Mouse (Mus musculus) limb, embryonic 13.5 days (tissue): ENCODE data around the gene Sptan1. TPM values are rescaled to one million over a fixed set of nuclear protein-coding genes. Genes with fewer than 3 reads are reported as not detected.

ENCODE experiments used
- ATAC-seq: fragments of 200-750 bp; cut with Nextera tagmentation; 2 replicates; pipeline ENCODE4 v1.8.0; 2017; ENCODE audit warnings: low read depth, moderate number of reproducible peaks, moderate TSS enrichment; ENCODE audit not compliant: low FRiP score
- H3K27ac ChIP-seq: fragments of 300-500 bp; sonication (generic); 2 replicates; pipeline ENCODE4 v1.5.1; 2015; ENCODE audit warnings: inconsistent platforms, mild to moderate bottlenecking, moderate library complexity
- H3K27me3 ChIP-seq: fragments of 300-500 bp; sonication (generic); 2 replicates; pipeline ENCODE4 v1.6.1; 2015; ENCODE audit warnings: mild to moderate bottlenecking, inconsistent platforms
- H3K36me3 ChIP-seq: fragments of 300-500 bp; sonication (generic); 2 replicates; pipeline ENCODE4 v1.6.1; 2015; ENCODE audit warnings: inconsistent platforms, mild to moderate bottlenecking, moderate library complexity
- H3K4me1 ChIP-seq: fragments of 300-500 bp; sonication (generic); 2 replicates; pipeline ENCODE4 v1.6.1; 2015; ENCODE audit warnings: inconsistent platforms
- H3K4me2 ChIP-seq: fragments of 300-500 bp; sonication (generic); replicated peaks from 2 replicates; pipeline ENCODE4 v1.6.1; 2015; ENCODE audit warnings: inconsistent platforms, mild to moderate bottlenecking, moderate library complexity
- H3K4me3 ChIP-seq: fragments of 300-500 bp; sonication (generic); 2 replicates; pipeline ENCODE4 v1.5.1; 2015; ENCODE audit warnings: moderate library complexity, mild to moderate bottlenecking, inconsistent platforms
- H3K9ac ChIP-seq: fragments of 300-500 bp; sonication (generic); 2 replicates; pipeline ENCODE4 v1.6.1; 2015; ENCODE audit warnings: mild to moderate bottlenecking, inconsistent platforms
- H3K9me3 ChIP-seq: fragments of 300-500 bp; sonication (generic); 2 replicates; pipeline ENCODE4 v1.6.1; 2016; ENCODE audit warnings: inconsistent platforms
- WGBS: fragments of 180-500 bp; shearing (Covaris S2); methylation state at CpG from one replicate; pipeline ENCODE4 v1.1.7; 2015; 5-methylcytosine and 5-hydroxymethylcytosine counted together
- polyA plus RNA-seq: library from polyadenylated mRNA; unstranded; fragments of >200 nt; fragmentation: Nextera tagmentation; extraction: Ambion mirVana; gene quantifications from 2 replicates; pipeline ENCODE4 v1.2.1, GENCODE M21; 2015

The Sptan1 gene
- polyA plus RNA-seq, 1 experiment from 2014 or later: 90.7 TPM

DNA sequence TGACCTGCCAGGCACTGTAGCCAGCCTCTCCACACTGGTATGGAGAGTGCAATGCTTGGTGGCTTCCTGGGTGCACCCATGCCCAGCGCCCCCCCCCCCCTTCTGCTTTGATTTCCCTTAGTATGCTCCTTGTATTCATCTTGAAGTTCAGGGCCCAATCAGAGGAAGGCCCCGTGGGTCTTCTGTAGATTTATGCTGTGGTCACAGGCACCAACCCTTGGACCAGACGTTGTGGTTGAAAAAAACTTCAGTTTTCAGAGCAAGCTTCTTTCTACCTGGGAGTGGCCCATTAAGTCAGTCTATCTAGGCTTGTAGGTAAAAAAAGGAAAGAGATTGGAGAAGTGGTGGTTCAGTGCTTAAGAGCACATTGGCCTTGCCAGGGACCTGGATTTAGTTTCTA, 98.4 kb downstream of the Sptan1 start:
- peak overlapping the region; percentile 89 for H3K4me2 ChIP-seq
- peak overlapping the region; percentile 81 for H3K9ac ChIP-seq
- H3K9me3 ChIP-seq: no peaks in the 10 kb centered on the region
- peaks cover 46% of the 10 kb centered on the region for H3K4me1 ChIP-seq
- peak overlapping the region; percentile 64 for H3K4me3 ChIP-seq
- 11% methylated on average over 3 of the region's 3 CpGs for WGBS
- no peak overlapping the region for H3K27ac ChIP-seq
- H3K36me3 ChIP-seq: peaks cover 7% of the 10 kb centered on the region
- no peaks in the 10 kb centered on the region for H3K27me3 ChIP-seq
- ATAC-seq: no peak

DNA sequence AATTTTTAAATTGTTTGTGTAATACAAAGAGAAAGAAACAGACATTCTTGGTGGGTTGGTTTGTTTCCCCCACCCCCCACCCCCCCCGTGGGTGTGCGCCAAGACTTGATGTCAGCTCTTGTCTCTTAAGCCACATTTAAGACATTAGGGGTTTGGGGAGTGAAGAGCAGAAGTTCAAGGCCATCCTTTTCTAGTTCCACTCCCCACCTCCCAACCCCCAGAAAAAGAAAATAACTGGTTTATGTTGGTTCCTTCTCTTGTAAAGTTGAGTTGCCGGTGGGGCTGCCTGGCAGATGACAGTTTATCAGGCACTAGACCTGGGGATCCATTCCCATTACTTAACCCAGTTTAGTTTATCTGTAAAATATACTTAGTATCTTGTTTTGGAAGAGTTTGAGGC, 98.9 kb downstream of the Sptan1 start:
- WGBS: 29% methylated on average over 3 of the region's 3 CpGs
- peak overlapping the region; percentile 81 for H3K9ac ChIP-seq
- no peak for ATAC-seq
- H3K4me1 ChIP-seq: peaks cover 46% of the 10 kb centered on the region
- H3K27me3 ChIP-seq: no peaks in the 10 kb centered on the region
- no peaks in the 10 kb centered on the region for H3K9me3 ChIP-seq
- H3K4me2 ChIP-seq: peak overlapping the region; percentile 89
- no peak overlapping the region for H3K27ac ChIP-seq
- H3K4me3 ChIP-seq: peak overlapping the region; percentile 64
- H3K36me3 ChIP-seq: peaks cover 12% of the 10 kb centered on the region

DNA sequence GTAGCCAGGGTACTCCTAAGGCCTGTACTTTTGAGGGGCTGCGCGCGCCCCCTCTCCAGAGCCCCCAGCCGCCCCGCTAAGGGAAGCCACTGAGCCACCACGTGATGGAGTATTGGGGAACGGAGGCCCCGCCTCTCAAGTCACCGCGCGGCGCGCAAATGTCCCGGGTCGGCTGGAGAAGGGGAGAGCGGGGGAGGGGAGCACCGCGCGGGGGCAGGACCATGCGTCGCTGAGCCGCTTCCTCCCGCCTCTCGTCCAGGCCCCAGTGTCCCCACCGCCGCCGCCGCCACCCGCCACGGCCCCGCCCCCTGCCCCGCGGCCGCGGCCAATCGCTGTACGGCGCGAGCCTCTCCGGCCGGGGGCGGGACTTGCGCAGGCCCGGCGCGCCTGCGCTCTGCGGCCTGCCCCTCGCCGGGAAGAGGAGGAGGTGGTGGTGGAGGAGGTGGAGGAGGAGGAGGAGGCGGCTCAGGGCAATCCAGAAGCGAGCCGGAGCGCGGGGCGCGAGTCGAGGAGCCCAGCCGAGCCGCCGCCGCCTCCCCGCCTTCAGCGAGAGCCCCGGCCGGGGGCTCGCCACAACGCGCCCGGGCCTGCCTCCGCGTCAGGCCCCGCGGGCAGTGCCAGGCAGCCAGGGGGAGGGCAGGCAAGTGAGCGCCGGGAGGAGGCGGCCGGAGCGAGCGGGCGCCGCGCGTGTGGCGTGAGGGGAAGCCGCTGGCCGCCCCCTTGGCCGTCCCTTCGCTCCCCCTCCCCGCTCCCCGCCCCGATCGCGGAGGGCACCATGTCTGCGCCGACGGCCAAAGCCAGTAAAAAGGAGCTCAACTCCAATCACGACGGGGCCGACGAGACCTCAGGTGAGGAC, 100.9 kb downstream of the Sptan1 start:
- ATAC-seq: peak; percentile 93
- peak overlapping the region; percentile 100 for H3K4me3 ChIP-seq

DNA sequence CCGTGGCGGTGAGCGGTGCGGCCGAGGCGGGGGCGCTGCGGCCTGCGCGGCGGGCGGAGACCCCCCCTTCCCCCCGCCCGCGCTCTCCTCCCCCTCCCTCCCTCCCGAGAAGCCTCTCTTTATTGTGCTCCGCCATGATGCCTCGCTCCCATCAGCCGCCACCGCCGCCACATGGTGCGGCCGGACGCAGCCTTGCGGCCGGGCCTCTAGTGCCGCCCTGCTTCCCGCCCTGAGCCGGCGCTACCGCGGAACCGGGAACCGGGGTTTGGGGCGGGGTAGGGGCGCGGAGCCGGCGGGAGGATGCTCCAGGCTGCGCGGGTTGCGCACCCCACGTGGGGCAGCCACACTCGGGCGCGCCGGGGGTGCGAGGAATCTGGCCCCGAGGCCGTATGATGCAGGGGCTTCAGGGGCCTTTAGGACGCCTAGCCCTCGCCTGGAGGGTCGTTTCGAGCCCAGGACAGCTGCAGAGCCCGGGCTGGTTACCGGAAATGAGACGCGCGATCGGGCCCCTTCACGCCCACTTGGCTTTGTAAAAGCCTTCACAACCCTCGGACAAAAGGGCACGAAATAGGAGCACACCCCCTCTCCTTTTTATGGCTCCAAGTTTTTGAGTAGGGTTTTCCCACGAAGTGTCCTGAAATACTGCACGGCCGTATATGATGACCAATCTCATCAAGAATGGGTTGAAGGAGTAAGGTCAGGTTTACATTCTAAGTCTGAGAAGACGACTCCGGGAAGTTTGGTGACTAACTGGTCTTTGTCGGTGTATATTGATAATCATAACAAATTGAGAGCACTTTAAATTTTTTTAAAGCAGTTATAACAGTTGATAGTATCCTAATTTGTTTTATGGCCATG, 101.9 kb downstream of the Sptan1 start:
- under 1% methylated on average over 47 of the region's 69 CpGs for WGBS
- Histone ChIP-seq H3K4me3 (peak overlapping the region; percentile 100), H3K27ac (peak overlapping the region; percentile 100), H3K27me3 (no peaks in the 10 kb centered on the region), H3K4me2 (peak overlapping the region; percentile 67), H3K9ac (peak overlapping the region; percentile 99), H3K4me1 (peaks cover 39% of the 10 kb centered on the region), H3K9me3 (no peaks in the 10 kb centered on the region), H3K36me3 (peaks cover 30% of the 10 kb centered on the region)
- ATAC-seq: 0 out of 2 replicates have a peak, but pooled peaks have one; percentile 10

More for the DNA sequence above, 100.9 kb downstream of the Sptan1 start:
- H3K4me1 ChIP-seq: peaks cover 43% of the 10 kb centered on the region
- no peaks in the 10 kb centered on the region for H3K27me3 ChIP-seq
- H3K36me3 ChIP-seq: peaks cover 27% of the 10 kb centered on the region
- peak overlapping the region; percentile 74 for H3K4me2 ChIP-seq
- under 1% methylated on average over 74 of the region's 101 CpGs for WGBS
- H3K9ac ChIP-seq: peak overlapping the region; percentile 99
- peak overlapping the region; percentile 100 for H3K27ac ChIP-seq
- H3K9me3 ChIP-seq: no peaks in the 10 kb centered on the region

DNA sequence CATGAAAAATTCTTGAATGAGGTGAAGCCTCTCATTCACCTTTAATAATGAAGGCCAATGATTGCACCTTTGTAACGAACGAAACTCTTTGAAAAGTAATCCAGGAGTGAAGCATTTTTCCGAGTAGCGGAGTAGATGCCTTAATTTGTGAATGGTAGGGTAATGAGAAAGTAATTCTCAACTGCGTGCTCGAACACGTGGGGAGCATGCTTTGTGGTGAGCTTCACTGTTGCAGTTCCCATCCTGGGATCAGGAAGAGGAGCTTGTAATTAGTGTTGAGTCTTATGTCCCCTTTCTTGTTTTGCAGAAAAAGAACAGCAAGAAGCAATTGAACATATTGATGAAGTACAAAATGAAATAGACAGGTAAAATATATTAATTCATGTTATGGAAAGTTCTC, 102.6 kb downstream of the Sptan1 start:
- H3K36me3 ChIP-seq: peaks cover 37% of the 10 kb centered on the region
- H3K4me1 ChIP-seq: peaks cover 38% of the 10 kb centered on the region
- no peak for ATAC-seq
- WGBS: 13% methylated on average over 7 of the region's 7 CpGs
- H3K9ac ChIP-seq: peak overlapping the region; percentile 99
- H3K9me3 ChIP-seq: no peaks in the 10 kb centered on the region
- H3K4me2 ChIP-seq: peak overlapping the region; percentile 67
- H3K4me3 ChIP-seq: peak overlapping the region; percentile 100
- no peak overlapping the region for H3K27ac ChIP-seq
- H3K27me3 ChIP-seq: no peaks in the 10 kb centered on the region

DNA sequence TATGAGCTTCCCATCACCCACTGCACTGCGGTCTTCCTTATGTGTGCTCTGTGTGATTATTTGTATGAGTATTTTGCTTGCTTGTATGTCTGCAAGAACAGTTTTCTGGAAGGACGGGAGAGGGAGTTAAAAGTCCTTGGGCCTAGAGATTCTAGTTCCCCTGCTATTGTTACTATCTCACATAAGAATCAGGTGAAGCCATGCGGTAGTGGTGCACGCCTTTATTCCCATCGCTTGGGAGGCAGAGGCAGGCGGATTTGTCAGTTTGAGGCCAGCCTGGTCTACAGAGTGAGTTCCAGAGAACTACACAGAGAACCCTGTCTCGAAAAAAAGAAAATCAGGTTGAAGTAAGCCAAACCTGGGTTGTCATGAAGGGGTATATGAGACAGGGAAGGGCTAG, 107.5 kb downstream of the Sptan1 start:
- Histone ChIP-seq H3K9me3 (no peaks in the 10 kb centered on the region), H3K4me2 (no peak overlapping the region), H3K36me3 (peaks cover 53% of the 10 kb centered on the region), H3K4me3 (no peak overlapping the region), H3K27ac (no peak overlapping the region), H3K27me3 (no peaks in the 10 kb centered on the region), H3K4me1 (peaks cover 16% of the 10 kb centered on the region), H3K9ac (no peak overlapping the region)
- 80% methylated on average over 7 of the region's 7 CpGs for WGBS
- no peak for ATAC-seq

DNA sequence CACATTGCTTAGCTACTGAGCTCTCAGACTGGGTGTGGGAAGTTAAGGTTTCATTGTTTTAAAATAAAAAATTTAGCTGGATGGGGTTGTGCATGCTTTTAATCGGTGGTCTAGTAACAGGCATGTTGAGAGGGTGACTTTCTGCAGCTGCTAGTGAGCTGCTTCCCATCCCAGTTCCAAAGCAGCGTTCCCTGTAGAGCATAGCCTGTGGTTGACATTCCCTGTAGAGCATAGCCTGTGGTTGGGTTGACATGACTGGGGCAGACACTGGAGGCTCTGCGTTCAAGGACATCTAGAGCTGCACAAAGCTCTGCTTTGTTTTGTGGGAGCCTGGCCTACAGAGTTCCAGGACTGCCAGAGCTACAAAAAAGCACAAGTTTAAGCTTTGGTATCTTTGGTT, 107.9 kb downstream of the Sptan1 start:
- H3K27ac ChIP-seq: no peak overlapping the region
- no peaks in the 10 kb centered on the region for H3K9me3 ChIP-seq
- ATAC-seq: no peak
- no peak overlapping the region for H3K4me3 ChIP-seq
- no peak overlapping the region for H3K4me2 ChIP-seq
- peaks cover 51% of the 10 kb centered on the region for H3K36me3 ChIP-seq
- WGBS: 80% methylated on average over 3 of the region's 3 CpGs
- no peaks in the 10 kb centered on the region for H3K27me3 ChIP-seq
- no peak overlapping the region for H3K9ac ChIP-seq
- H3K4me1 ChIP-seq: peaks cover 16% of the 10 kb centered on the region

DNA sequence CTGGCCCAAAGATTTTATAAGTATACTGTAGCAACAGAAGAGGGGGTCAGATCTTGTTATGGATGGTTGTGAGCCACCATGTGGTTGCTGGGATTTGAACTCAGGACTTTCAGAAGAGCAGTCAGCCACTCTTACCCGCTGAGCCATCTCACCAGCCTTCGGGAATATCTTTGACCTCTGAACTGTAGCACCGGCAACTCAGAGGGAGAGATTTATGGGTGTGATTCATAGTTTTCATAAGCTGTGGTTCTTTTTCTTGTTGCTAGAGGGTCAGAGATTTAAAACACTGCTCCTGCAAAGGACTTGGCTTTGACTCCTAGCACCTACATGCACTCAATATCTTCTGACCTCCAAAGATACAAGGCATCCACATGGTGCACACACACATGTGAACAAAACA, 110.3 kb downstream of the Sptan1 start:
- peaks cover 30% of the 10 kb centered on the region for H3K36me3 ChIP-seq
- no peaks in the 10 kb centered on the region for H3K9me3 ChIP-seq
- no peak overlapping the region for H3K9ac ChIP-seq
- no peak overlapping the region for H3K4me3 ChIP-seq
- ATAC-seq: no peak
- 84% methylated on average over 3 of the region's 3 CpGs for WGBS
- no peak overlapping the region for H3K27ac ChIP-seq
- no peaks in the 10 kb centered on the region for H3K27me3 ChIP-seq
- H3K4me1 ChIP-seq: peaks cover 19% of the 10 kb centered on the region
- H3K4me2 ChIP-seq: no peak overlapping the region

DNA sequence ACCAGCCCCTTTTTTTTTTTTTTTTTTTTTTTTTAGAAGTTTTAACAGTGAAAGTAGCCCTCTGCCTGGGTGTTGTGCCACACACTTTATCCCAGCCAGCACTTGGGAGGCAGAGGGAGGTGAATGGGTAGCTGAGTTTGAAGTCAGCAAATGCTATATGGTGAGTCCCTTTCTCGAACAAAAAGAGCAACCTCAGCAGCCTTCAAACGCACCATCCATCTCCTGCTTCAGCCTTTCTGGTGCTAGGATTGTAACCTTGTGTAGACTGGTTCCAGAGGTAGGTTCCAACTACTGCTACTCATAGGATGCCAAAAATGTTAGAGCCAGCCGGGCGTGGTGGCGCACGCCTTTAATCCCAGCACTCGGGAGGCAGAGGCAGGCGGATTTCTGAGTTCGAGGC, 111.1 kb downstream of the Sptan1 start:
- H3K4me2 ChIP-seq: no peak overlapping the region
- H3K27ac ChIP-seq: no peak overlapping the region
- H3K4me3 ChIP-seq: no peak overlapping the region
- peaks cover 19% of the 10 kb centered on the region for H3K4me1 ChIP-seq
- no peaks in the 10 kb centered on the region for H3K27me3 ChIP-seq
- H3K9me3 ChIP-seq: no peaks in the 10 kb centered on the region
- H3K36me3 ChIP-seq: peaks cover 31% of the 10 kb centered on the region
- no peak for ATAC-seq
- WGBS: 91% methylated on average over 9 of the region's 9 CpGs
- H3K9ac ChIP-seq: no peak overlapping the region

DNA sequence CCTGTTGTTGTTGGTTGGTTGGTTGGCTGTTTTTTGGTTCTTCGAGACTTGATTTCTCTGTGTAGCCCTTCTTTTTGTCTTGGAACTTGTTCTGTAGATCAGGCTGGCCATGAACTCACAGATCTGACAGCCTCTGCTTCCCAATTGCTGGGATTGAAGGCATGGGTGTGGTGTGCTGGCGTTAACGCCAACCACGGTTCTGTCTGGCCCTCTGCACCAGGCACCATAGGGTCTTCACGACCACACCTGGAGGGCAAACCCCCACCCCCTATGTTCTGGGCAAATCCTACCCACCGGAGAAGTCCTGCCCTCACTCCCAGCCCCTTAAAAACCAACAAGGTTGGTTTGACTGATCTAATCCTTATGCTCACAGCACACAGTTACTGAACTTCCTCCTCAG, 111.6 kb downstream of the Sptan1 start:
- Histone ChIP-seq H3K9me3 (no peaks in the 10 kb centered on the region), H3K36me3 (peaks cover 29% of the 10 kb centered on the region), H3K4me3 (peak overlapping the region; percentile 63), H3K4me1 (peaks cover 19% of the 10 kb centered on the region), H3K27me3 (no peaks in the 10 kb centered on the region), H3K27ac (peak overlapping the region; percentile 58; the same call in 1 of the 2 replicates), H3K4me2 (peak overlapping the region; percentile 93), H3K9ac (peak overlapping the region; percentile 75; the same call in 1 of the 2 replicates)
- ATAC-seq: peak; percentile 7; the same call in 1 of the 2 replicates
- WGBS: 64% methylated on average over 6 of the region's 6 CpGs

DNA sequence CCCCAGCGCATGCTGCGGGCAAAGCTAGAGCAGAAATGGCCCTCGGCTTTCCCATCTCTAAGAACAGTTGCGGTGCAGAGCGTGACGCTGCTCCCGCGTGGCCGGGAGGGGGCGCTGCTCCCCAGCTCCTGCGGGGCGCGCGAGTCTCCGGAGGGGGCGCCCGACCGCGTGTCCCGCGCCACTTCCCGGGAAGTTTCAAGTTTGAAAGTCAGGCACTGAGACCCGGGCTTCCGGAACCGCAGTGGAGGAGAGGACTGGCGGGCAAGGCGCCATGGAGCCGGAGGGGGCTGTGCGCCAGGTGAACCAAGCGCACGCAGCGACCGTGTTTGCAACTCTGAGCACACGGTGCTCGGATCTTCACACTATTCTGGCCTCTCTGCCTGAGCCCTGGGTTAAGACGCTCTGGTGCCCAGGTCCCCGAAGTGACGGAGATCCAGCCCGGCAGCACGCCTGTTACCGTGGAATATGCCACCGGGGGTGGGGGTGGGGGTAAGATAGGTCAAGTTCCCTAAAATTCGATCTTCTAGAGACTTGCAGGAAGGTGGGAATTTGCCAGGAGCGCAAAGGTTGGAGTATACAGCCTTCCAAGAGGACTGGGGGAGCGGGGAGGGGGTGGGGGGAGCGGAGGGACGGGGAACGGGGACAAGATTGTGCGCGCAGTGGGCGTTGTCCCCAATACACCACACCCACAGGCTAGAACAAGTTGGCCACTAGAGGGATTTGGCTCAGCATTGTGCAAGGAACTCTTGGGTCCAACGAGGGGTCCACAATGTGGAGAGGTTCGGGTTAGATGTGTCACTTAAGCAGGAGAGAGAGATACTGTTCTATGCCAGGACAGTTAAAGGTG, 112.4 kb downstream of the Sptan1 start, which contains the start of gene Pkn3:
Gene Pkn3, plus strand, starts transcription at position 183 of the 847 bp plus-strand sequence.
- H3K4me3 ChIP-seq: peak within 1 kb of the TSS; percentile 63
- peaks cover 19% of the 10 kb centered on the region for H3K4me1 ChIP-seq
- ATAC-seq: peak; percentile 80
- H3K27me3 ChIP-seq: no peaks in the 10 kb centered on the region
- H3K9me3 ChIP-seq: no peaks in the 10 kb centered on the region
- H3K9ac ChIP-seq: peak within 1 kb of the TSS; percentile 75
- under 1% methylated on average over 53 of the region's 53 CpGs for WGBS
- H3K4me2 ChIP-seq: peak within 1 kb of the TSS; percentile 93
- H3K36me3 ChIP-seq: peaks cover 23% of the 10 kb centered on the region
- peak within 1 kb of the TSS; percentile 86 for H3K27ac ChIP-seq
